Mouse (Mus musculus): Measurements from ENCODE around the gene Dock6.
"Not testable (repeated sequence)": the region's sequence is repeated elsewhere in the genome, so short reads cannot be mapped to it uniquely, and the experiment has no call there.

Dock6 gene

DNA sequence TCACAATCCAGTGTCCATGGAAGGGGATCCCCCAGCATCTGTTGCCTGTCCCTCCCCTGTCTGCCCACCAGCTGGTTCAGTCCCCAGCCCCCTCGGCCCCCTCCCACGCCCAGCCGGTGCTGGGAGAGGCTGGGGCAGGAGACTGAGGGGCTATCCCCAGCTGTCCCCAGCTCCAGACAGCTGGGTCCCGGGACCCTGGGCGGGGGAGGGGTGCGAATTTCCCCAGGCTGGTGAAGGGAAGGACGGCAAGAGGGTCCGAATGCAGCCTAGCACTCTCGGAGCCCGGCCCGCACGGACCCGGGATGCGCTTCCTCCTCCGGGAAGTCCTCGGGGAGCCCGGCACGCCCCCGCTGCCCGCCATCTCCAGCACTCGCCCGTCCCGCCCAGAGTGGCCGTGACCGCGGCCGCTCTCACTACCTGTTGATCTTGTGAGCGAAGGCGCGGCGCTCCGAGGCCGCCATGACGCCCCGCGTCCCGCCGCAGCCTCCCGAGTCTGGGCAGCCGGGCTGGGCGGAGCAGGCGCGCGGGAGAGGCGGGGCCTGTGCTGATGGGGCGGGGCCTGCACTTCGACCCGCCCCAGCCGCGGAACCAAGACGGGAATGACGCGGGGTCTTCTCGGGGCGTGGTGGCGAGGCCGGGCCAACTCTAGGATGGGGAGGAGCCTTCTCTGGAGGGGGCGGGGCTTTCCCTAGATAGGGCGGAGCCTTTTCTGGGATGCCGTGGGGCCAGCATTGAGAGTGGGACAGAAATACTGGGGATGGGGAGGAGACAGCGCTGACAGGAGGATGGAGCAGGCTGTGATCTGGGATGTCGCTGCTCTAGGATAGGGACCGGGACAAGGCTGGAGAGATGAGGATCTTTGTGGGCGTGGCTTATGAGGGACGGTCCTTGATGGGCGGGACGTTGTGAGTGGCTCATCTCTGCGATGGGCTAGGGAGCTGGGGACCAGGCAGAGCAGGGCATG lies at the start of gene Dock6:
TSS of gene Dock6 (minus strand) at position 508 of the 964 bp plus-strand sequence.
- DNase-seq (ENCODE audit: low read depth, low spot score) = peak; percentile 75

DNA sequence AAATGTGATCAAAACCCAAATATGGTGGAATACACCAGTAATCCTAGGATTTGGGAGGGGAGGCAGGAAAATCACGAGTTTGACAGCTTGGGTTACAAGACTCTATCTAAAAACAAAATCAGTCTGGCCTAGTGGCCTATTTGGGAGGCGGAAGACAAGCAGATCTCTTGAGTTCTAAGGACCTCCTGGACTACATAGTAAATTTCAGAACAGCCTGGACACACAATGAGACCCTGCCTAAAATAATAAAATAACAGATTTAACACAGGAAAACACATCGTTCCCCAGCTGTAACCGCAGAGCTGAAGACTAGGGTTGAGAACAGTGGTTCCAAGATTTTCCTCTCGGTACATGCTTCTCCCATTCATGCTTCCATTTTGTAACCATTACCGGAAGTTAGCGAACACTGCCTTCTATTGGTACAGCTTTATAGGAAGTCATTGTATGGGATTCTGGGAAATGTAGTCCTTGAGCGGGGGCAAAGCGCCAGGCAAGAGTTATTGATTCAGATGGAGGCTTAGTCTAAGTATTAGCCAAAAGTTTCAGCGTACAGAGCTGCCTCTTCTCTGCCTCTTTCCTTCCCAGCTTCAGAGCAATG lies 48.9 kb upstream of the Dock6 start:
- DNase-seq (ENCODE audit: low read depth, low spot score) = peak; percentile 55

DNA sequence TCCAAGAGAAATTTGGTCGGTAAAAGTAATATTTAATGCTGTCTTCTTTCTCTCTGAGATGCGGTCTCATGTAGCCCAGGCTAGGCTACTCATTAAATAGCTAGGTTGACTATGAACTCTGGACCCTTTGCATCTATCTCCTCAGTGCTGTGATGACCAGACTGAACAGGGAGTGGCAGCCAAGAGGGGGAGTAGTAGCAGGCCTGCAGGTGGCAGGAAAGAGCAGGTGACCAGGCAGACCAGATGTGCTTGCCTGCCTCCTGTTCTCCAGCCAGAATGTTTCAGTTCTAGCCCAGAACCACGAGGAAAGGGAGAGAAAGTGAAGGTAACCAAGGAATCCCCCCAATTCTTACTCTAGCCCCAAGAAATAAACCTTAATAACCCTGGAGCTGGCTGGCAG lies 36.8 kb upstream of the Dock6 start:
- DNase-seq (ENCODE audit: low read depth, low spot score) = no peak

DNA sequence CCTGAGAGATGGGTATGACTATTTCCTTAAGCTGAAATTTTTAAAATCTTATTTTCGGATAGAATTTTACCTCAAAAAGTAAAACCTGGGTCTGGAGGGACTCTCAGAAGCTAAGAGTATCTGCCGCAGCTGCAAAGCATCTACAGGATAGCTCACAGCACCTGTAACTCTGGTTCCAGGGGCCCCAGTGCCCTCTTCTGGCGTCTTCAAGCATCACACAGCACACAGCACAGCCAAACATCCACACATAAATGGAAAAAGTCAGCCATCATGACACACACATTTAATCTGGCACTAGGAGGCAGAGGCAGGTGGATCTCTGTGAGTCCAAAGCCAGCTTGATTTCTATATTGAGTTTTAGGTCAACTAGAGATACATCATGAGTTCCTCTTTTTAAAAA lies 24.2 kb upstream of the Dock6 start:
- DNase-seq (ENCODE audit: low read depth, low spot score) = no peak

DNA sequence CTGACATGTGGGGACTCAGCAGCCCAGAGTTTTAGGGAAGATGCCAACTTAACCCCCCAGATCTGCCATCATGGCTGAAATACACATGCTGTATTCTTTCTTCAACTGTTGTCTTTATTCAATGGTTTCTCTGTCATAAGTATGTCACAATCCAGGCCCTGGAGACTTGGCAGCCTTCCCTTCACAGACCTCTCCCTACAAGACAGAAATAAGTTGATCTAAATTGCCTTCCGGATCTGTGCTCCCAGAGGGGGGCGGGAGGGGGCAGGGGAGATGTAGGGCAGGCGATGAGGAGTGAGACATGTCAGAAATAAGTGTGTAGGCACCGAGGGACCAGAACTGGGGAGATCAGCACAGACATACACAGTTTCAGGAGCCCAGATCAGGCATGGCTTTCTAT lies 19.8 kb upstream of the Dock6 start:
- DNase-seq (ENCODE audit: low read depth, low spot score) = no peak

DNA sequence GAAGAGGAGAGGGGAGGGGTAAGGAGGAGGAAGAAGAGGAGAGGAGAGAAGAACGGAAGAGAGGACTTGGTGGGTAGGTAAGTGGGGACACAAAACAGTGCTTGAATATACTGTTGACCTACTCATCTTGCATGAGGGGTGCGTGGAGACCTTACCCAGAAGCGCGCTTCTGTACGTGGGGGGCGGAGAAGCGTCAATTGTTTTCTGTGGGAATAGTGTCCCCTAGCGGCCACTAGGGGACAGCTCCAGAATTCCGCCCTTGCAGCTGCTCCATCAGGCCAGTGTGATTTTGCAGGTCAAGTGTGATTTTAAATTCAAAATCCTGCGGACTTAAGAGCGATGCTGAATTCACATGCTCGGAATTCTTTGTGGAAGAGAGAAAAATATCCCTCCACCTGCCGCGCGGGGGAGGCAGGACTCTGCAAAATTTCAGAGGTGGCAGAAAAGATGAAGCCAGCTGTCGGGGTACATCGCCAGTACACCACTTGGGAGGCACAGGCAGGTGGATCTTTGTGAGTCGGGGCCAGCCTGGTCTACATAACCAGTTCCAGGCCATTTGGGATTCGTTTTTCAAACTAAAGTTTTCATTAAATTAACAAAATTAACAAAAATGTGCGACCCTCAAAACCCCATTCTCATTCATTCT lies 18.6 kb upstream of the Dock6 start:
- no peak for DNase-seq (ENCODE audit: low read depth, low spot score)

DNA sequence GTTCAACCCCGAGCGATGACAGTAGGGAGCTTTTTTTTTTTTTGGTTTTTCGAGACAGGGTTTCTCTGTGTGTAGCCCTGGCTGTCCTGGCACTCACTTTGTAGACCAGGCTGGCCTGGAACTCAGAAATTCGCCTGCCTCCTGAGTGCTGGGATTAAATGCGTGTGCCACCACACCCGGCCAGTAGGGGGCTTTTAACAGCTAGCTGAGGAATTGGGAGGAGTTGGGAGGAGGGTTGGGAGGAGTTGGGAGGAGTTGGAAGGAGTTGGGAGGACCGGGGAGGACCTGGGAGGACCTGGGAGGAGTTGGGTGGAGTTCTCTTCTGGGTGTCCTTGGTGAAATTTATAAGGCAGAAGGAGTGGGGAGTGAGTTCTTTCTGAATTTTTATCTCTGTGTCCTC lies 16.9 kb upstream of the Dock6 start:
- not testable (repeated sequence) for DNase-seq (ENCODE audit: low read depth, low spot score)

DNA sequence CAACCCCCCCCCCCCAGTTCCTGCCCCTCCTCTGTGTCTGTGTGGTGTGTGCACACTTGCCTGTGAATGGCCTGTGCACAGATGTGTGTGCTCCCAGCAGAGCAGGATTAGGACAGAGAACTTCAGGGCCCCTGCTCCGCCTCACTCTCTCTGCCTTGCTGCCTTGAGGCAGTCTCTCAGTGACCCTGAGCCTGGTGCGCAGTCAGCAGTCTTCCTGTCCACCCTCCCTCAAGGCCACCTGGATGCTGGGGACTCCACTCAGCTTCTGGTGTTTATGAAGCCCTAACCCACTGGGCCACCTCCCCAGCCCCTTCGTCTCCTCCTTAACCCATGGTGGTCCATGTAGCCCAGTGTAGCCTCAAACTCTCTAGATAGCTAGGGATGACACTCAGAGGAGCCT lies 15.3 kb upstream of the Dock6 start:
- DNase-seq (ENCODE audit: low read depth, low spot score) = no peak

DNA sequence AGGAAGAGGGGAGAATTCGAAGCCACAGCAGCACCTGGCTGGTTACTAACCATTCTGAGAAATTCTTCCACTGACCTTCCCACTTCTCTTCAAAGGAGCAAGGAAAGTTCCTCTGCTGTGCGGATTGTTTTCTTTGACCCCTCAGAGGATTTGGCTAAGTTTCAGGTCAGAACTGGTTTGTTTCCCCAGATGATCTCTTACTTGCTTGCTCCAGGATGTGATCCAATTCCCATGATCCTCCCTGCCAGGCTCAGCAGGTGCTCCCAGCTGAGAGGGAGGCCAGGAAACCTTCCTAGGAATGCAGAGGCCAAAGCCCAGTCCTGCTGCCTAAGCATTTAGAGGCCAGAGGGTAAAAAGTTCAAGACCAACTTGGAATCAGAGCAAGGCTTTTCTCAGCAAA lies 14.2 kb upstream of the Dock6 start:
- no peak for DNase-seq (ENCODE audit: low read depth, low spot score)

DNA sequence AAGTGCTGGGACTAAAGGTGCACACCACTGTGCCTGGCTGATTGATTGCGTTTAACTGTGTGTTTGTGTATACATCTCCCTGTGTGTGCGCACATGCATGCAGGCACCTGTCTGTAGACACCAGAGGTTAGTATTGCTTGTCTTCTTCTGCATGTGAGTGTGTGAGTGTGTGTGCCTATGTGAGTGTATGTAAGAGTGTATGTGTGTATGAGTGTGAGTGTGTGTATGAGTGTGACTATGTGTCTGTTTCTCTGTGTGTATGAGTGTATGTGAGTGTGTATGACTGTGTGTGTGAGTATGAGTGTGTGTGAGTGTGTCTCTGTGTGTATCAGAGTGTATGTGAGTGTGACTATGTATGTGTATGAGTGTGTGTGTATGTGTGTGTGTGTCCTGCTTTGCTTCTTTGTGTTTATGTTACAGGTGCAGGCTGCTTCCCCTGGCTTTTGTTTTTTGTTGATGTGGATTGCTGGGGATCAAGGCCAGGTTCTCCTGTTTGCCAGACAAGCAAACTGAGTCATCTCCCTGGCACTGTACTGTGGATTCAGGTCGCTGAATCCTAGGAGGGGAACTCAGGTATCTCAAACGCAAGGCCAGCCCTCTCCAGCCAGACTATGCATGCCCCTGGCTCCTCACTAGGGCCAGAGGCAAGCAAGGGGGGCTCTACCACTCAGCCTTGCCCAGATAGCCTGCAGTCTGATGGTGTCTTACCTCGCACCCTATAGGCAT lies 13.4 kb upstream of the Dock6 start:
- DNase-seq (ENCODE audit: low read depth, low spot score) = no peak

DNA sequence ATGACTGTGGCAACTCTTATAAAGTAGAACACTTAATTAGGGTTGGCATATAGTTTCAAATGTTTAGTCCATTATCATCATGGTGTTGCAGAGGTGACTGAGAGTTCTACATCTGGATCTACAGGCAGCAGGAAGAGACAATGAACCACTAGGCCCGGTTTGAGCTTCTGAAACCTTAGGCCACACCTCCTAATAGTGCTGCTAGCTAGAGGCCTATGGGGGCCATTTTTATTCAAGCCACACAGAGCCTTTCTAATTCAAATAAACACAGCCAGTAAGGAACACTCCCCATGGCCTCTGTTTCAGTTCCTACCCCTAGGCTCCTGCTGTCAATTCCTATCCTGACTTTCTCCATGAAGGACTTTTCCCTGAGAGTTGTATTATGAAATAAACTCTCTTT lies 9.7 kb upstream of the Dock6 start:
- no peak for DNase-seq (ENCODE audit: low read depth, low spot score)

DNA sequence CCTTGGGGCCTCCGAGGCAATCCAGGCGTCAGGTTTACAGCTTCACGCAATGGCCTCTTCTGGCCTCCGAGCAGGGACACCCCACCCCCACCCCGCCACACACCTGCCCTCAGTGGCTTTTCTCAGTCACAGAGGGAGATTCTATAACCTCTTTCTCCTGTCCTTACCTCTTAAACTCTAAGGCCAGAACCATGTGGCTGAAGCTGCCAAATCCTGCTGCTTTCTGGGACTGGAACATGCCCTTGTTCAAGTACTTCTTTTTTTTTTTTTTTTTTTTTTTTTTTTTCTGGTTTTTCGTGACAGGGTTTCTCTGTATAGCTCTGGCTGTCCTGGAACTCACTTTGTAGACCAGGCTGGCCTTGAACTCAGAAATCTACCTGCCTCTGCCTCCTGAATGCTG lies 7.9 kb upstream of the Dock6 start:
- DNase-seq (ENCODE audit: low read depth, low spot score) = not testable (repeated sequence)

DNA sequence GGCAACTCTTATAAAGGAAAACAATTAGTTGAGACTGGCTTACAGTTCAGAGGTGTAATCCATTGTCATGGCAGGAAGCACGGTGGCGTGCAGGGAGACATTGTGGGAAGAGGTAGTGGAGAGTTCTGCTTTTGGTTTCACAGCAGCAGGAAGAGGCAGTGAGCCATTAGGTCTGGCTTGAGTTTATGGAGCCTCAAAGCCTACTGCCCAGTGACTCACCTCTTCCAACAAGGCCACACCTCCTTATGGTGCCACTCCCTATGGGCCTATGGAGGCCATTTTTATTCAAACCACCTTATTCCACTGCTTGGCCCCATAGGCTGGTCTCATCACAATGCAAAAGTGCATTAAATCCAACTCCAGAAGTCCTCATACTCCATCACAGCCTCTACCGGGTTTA lies 7.2 kb upstream of the Dock6 start:
- no peak for DNase-seq (ENCODE audit: low read depth, low spot score)

DNA sequence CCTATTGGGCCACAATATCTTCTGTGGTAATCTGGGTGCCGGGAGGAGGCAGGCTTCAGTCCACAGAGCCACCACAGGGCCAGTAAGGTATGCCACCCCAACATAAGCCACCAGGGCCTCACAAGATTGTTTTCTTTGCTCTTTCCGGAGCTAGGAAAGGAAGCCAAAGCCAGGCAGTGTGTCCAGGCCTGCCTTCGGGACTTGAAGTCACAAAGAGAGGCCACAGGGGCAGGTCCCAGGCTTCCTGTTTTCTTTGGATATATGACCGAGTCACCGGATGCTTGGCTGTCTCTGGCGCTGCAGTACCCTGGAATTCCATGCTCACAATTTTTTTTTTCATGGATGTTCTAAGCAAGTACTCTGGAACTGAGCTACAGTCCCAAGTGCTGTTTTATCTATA lies 5.6 kb upstream of the Dock6 start:
- no peak for DNase-seq (ENCODE audit: low read depth, low spot score)

DNA sequence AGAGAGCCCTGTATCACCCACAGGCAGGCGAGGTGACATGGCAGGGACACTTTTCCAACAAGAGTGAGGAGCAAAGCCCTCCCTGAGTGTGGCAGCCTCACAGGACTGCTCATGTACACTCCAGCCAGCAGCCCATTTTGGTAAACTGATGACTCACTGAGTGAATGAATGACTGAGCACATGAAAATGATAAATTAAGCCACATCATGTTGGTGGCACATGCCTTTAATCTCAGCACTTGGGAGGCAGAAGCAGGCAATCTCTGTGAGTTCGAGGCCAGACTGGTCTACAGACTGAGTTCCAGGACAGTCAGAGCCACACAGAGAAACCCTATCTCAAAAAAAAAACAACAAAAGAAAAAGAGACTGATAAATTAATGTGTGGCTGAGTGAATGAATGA lies 5.1 kb upstream of the Dock6 start:
- no peak for DNase-seq (ENCODE audit: low read depth, low spot score)

DNA sequence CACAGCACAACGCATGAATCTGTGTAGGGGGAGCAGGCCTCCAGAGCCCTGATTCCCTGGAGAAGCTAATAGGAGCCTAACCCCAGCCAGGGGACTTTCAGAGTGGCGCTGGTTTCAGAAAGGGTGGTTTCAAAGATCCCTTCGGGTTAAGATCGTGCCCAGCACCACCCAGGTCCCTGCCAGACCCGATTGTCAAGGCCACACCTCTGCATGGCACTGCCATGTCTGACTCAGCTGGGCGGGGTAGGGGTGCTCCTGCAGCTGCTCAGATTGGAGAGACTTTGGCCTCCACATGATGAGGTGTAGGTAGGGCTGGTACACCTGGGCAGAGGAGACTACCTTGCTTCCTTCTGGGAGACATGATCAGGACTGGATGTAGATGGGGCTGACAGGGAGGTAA lies 2.5 kb upstream of the Dock6 start:
- no peak for DNase-seq (ENCODE audit: low read depth, low spot score)

DNA sequence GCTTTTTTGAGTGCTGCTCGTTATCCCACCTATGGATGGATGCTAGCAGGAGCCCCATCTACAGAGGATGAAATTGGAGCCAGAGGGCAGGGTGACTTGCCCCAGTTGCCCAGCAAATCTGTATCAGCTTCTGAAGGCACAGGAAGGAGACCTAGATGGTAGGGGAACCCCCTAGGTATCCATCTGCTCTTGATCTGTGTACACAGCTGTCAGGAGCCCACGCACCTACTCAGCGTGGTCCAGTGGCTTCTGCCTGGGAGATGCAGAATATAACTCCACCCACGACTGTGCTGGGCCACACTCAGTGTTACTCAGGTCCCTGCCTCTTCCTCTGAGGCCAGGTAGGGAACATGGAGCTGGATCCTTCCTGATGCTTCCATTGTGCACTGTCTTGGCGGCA lies 1.5 kb upstream of the Dock6 start:
- DNase-seq (ENCODE audit: low read depth, low spot score) = no peak

DNA sequence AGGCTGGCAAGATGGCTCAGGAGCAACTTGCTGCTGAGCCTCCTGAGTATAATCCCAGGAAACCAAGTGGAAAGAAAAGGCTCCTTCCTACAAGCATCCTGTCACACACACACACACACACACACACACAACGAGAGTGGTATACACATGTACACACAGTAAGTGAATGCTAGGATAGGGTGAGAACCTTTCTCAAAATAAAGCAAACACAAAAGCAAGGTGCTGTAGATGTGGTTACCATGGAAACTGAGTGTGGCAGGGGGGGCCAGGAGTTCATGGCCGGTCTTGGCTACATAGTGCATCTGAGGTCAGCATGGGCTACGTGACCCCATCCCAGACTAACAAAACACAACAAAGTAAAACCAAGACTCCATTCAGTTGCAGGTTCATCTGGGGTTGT lies 1.4 kb downstream of the Dock6 start:
- DNase-seq (ENCODE audit: low read depth, low spot score) = no peak

DNA sequence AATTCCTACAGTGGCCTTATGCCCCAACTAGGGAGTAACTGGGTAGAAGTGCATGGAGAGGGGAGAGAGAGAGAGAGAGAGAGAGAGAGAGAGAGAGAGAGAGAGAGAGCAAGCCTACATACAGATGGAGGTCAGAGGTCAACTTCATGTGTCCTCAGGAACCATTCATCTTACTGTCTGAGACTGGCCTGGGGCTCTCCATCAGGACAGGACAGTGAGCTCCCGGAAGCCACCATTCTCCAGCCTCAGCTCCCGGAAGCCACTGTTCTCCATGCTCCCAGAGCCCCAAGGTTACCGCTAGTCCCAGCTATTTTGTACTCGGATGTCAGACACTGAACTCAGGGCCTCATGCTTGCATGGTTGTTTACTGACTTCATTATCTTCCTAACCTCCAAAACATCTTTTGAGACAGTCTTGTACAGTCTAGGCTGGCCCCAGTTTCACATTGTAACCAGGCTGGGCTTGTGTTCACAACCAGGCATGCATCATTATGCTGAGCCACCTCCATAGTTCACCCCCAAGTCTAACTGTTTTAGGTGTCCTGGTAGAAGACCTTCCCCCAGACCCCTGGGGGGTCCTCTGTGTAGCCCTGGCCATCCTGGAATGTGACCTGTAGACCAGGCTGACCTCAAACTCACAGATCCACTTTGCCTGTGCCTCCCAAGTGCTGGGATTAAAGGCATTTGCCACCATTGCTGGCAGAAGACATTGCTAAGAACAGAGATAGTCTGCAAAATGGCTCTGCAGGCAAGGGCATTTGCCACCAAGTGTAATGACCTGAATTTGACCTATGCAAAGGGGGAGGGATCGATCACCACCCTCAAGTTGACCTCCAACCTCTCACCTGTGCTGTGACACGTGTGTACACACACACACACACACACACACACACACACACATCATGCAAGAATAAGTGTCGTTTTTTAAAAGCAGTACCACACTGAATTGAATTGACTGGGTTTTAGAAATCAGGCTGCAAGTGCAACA lies 2.5 kb downstream of the Dock6 start:
- no peak for DNase-seq (ENCODE audit: low read depth, low spot score)

DNA sequence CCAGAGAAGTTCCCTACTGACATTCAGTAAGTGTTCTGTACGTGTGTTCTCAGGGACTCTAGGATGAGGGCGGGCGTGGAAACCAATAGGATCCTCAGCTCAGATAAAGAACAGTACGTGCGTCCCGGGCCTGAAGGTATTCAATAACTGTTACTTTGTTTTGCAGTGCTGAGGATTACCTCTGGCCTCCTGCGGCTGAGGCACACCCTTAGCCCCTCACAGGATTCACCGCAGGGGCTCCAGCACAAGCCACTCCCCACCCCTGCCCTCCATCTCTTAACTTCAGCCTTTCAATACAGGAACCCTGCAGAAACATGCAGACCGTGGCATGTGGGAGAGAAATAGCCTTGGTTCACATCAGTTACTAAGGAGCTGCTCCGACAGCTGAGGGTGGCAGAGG lies 4.5 kb downstream of the Dock6 start:
- DNase-seq (ENCODE audit: low read depth, low spot score) = no peak

DNA sequence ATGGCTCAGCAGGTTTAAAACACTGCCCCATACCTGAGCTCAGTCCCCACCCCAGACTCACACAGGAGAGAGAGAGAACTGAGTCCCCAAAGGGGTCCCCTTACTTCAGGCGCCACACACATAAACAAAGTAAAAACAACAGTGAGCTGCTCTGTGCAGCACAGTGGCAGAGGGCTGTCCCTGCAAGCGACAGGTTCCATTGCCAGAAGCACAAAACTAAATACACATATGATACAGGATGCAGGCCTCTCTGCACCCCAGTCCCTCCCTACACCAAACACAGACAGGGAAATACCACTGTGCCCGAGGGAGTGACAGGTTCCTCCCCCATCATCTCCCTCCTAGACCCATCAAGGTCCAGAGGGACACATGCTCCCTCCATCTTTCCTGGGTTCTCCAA lies 5.0 kb downstream of the Dock6 start:
- DNase-seq (ENCODE audit: low read depth, low spot score) = no peak
